Comparison of ENCODE assay signal across 8 mouse cellular contexts in genomic region chr11:120042141-120042838, GRCm38 (mm10). TPM values are rescaled to one million over a fixed set of nuclear protein-coding genes. Genes with fewer than 3 reads are reported as not detected.
DNase-seq lines count a peak whose midpoint lies in the region; ATAC-seq and TF ChIP-seq lines count a peak whose summit lies in the region.

No protein-coding gene starts in this region.

- TF ChIP-seq CTCF in MEL (IDR thresholded peaks at IDR 0.05 in 2 of 3, conservative IDR thresholded peaks at IDR 0.05 in 1 of 3; ENCODE audit: control insufficient read depth in 1 of 3, insufficient read depth in 1 of 3, low read depth in 2 of 3, low read length in 3 of 3, poor library complexity in 1 of 3, severe bottlenecking in 1 of 3), result no peak

- H3K9ac ChIP-seq in MEL (ENCODE audit: control insufficient read depth, low read depth, low read length, poor library complexity, severe bottlenecking), result no peak overlapping the region
- H3K9ac ChIP-seq in heart, embryonic 15.5 days, result no peak overlapping the region

- TF ChIP-seq RAD21 in MEL (IDR thresholded peaks at IDR 0.05; ENCODE audit: low read depth, low read length), result no peak

- no peak for ATAC-seq in heart, embryonic 15.5 days (replicated peaks; ENCODE audit: insufficient number of reproducible peaks, insufficient read depth, low FRiP score, low read depth)

- TF ChIP-seq EP300 in MEL (IDR thresholded peaks at IDR 0.05; ENCODE audit: low read depth in 1 of 2, low read length in 2 of 2), result no peak

- H3K27ac ChIP-seq in MEL (ENCODE audit: control insufficient read depth, low read depth, low read length), result no peak overlapping the region
- H3K27ac ChIP-seq in heart, embryonic 15.5 days, result peak overlapping the region; percentile 71

- 68% methylated on average over 7 of the region's 7 CpGs for WGBS in heart, embryonic 15.5 days

- no peaks in the 10 kb centered on the region for H3K9me3 ChIP-seq in MEL (replicated peaks; ENCODE audit: insufficient read depth, low read length)
- no peaks in the 10 kb centered on the region for H3K9me3 ChIP-seq in heart, embryonic 15.5 days (replicated peaks)

- no peaks in the 10 kb centered on the region; a peak in 1 of 4 replicates for H3K27me3 ChIP-seq in MEL (ENCODE audit: control insufficient read depth in 1 of 2, insufficient read depth in 2 of 2, low read length in 2 of 2)
- peaks cover 25% of the 10 kb centered on the region for H3K27me3 ChIP-seq in heart, embryonic 15.5 days

- H3K4me2 ChIP-seq in heart, embryonic 15.5 days, result no peak overlapping the region

- DNase-seq in heart, adult 18-20 months, result peak; percentile 46 to 50
- DNase-seq in heart, adult 11 months, result no peak
- peak; percentile 34 for DNase-seq in MEL (ENCODE audit: low read depth, low spot score)
- DNase-seq in lung, postnatal 10 days, result peak; percentile 63
- DNase-seq in frontal cortex, postnatal 14 days (ENCODE audit: low spot score in 2 of 2), result no peak
- DNase-seq in natural killer cell, adult 2 months (ENCODE audit: low spot score in 2 of 2), result no peak
- no peak for DNase-seq in frontal cortex, postnatal 36 days (ENCODE audit: low spot score in 2 of 2)

- no peaks in the 10 kb centered on the region for H3K36me3 ChIP-seq in MEL (ENCODE audit: control insufficient read depth in 1 of 2, insufficient read depth in 2 of 2, low read length in 2 of 2)
- H3K36me3 ChIP-seq in heart, embryonic 15.5 days, result no peaks in the 10 kb centered on the region

- peak overlapping the region in 1 of 2 experiments; percentile 4; a peak in 1 of 4 replicates for H3K4me3 ChIP-seq in MEL (ENCODE audit: control insufficient read depth in 1 of 2, insufficient read depth in 1 of 2, low read depth in 2 of 2, low read length in 2 of 2)
- no peak overlapping the region for H3K4me3 ChIP-seq in heart, embryonic 15.5 days

- H3K4me1 ChIP-seq in MEL (ENCODE audit: control insufficient read depth in 1 of 2, insufficient read depth in 2 of 2, low read length in 2 of 2), result no peaks in the 10 kb centered on the region
- peaks cover 47% of the 10 kb centered on the region for H3K4me1 ChIP-seq in heart, embryonic 15.5 days (replicated peaks)

- no peaks in the 10 kb centered on the region for H3K79me2 ChIP-seq in MEL (ENCODE audit: control insufficient read depth, insufficient read depth, low read length, poor library complexity)

- TF ChIP-seq POLR2A in MEL (IDR thresholded peaks at IDR 0.05; ENCODE audit: control insufficient read depth in 1 of 2, insufficient read depth in 1 of 2, low read depth in 1 of 2, low read length in 2 of 2, poor library complexity in 1 of 2), result no peak

TF ChIP-seq in MEL, 35 proteins besides CTCF, POLR2A, EP300 and RAD21:
- no peak for TF ChIP-seq TAL1 (IDR thresholded peaks at IDR 0.05; ENCODE audit: low read length)
- TF ChIP-seq NRF1 (IDR thresholded peaks at IDR 0.05; ENCODE audit: insufficient read depth, low read depth, low read length, poor library complexity, severe bottlenecking), result no peak
- no peak for TF ChIP-seq JUND (IDR thresholded peaks at IDR 0.05; ENCODE audit: low read depth, low read length)
- TF ChIP-seq UBTF (IDR thresholded peaks at IDR 0.05; ENCODE audit: borderline replicate concordance, insufficient read depth, low read depth, low read length), result no peak
- no peak for TF ChIP-seq BHLHE40 (IDR thresholded peaks at IDR 0.05; ENCODE audit: borderline replicate concordance, low read depth, low read length)
- TF ChIP-seq ELF1 (IDR thresholded peaks at IDR 0.05; ENCODE audit: low read depth, low read length), result no peak
- no peak for TF ChIP-seq CHD1 (IDR thresholded peaks at IDR 0.05; ENCODE audit: low read depth, low read length)
- no peak for TF ChIP-seq GATA1 (IDR thresholded peaks at IDR 0.05; ENCODE audit: low read depth, low read length)

RNA-seq across cellular contexts. Expression of gene Aatk, which starts 4.7 kb away (rescaled TPM):
- total RNA-seq in heart, adult 18-20 months (2021), result 1 to 10 TPM; 3.8 to 4.3 TPM
- total RNA-seq in MEL (2012; rRNA removed), result 0.04 TPM in 1 of 2 replicates, not detected in the other
- polyA plus RNA-seq in MEL (2012; ENCODE audit: insufficient read depth in 1 of 2, insufficient read length in 2 of 2, low read depth in 1 of 2, low replicate concordance in 2 of 2, missing spikeins in 1 of 2), result not detected
- polyA plus RNA-seq in heart, embryonic 15.5 days (2015; fragmentation: Nextera tagmentation; extraction: Ambion mirVana), result 0.68 and 2.5 TPM in 2 replicates

RNA-seq across cellular contexts. Expression of gene Cep131, which starts 44.3 kb away (rescaled TPM):
- total RNA-seq in heart, adult 18-20 months (2021), result 10 to 100 TPM in 1 of 2 experiments, 1 to 10 TPM in 1; 6.5 to 10.5 TPM
- total RNA-seq in MEL (2012; rRNA removed), result 17.6 and 21.6 TPM in 2 replicates
- polyA plus RNA-seq in MEL (2012; ENCODE audit: insufficient read depth in 1 of 2, insufficient read length in 2 of 2, low read depth in 1 of 2, low replicate concordance in 2 of 2, missing spikeins in 1 of 2), result 10 to 100 TPM in 1 of 2 experiments, not detected in 1; 26.6 TPM
- polyA plus RNA-seq in heart, embryonic 15.5 days (2015; fragmentation: Nextera tagmentation; extraction: Ambion mirVana), result 9.9 and 16.5 TPM in 2 replicates

RNA-seq across cellular contexts. Expression of gene Tepsin, which starts 56.2 kb away (rescaled TPM):
- total RNA-seq in heart, adult 18-20 months (2021), result 1 to 10 TPM; 5.9 to 8.2 TPM
- total RNA-seq in MEL (2012; rRNA removed), result 12.6 and 16.6 TPM in 2 replicates
- 10 to 100 TPM in 1 of 2 experiments, not detected in 1; 14.3 TPM for polyA plus RNA-seq in MEL (2012; ENCODE audit: insufficient read depth in 1 of 2, insufficient read length in 2 of 2, low read depth in 1 of 2, low replicate concordance in 2 of 2, missing spikeins in 1 of 2)
- polyA plus RNA-seq in heart, embryonic 15.5 days (2015; fragmentation: Nextera tagmentation; extraction: Ambion mirVana), result 13.2 and 17.0 TPM in 2 replicates

RNA-seq across cellular contexts. Expression of gene Ndufaf8, which starts 56.4 kb away (rescaled TPM):
- total RNA-seq in heart, adult 18-20 months (2021), result 10 to 100 TPM; 85.2 to 94.9 TPM
- 99.2 and 120 TPM in 2 replicates for total RNA-seq in MEL (2012; rRNA removed)
- 10 to 100 TPM in 1 of 2 experiments, not detected in 1; 77.6 TPM for polyA plus RNA-seq in MEL (2012; ENCODE audit: insufficient read depth in 1 of 2, insufficient read length in 2 of 2, low read depth in 1 of 2, low replicate concordance in 2 of 2, missing spikeins in 1 of 2)
- polyA plus RNA-seq in heart, embryonic 15.5 days (2015; fragmentation: Nextera tagmentation; extraction: Ambion mirVana), result 80.9 and 84.1 TPM in 2 replicates

Comparison
In these comparisons a context has a peak if more than half of its experiments do, and no peak if none do; other contexts are left out.
1. DNase-seq: peak in heart, adult 18-20 months (2 of 2), MEL (single experiment) and lung, postnatal 10 days (single experiment); none in heart, adult 11 months (single experiment), frontal cortex, postnatal 14 days (0 of 2), natural killer cell, adult 2 months (0 of 2) and frontal cortex, postnatal 36 days (0 of 2).